Mouse (Mus musculus): ENCODE results near the gene Trabd.

DNA sequence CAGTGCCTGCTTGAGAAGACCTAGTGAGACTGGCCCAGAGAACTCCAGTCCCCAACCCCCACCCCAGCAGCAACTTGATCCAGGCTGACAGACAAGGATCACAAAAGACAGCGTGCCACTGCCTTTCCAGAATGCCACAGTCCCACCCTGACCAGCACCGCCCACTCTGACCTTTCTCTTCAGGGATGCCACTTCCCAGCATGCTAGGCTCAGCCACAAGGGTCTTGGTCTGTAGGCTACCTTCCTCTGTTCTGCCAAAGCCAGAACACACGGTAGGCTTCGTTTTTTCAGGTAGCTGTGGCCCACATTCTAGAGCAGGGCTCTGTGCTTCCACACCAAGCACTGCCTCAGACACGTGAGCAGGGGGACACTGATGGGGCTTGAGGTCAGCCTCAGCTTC lies 27.7 kb downstream of the Trabd start:
- TF ChIP-seq EP300 (IDR thresholded peaks at IDR 0.05; ENCODE audit: insufficient read depth, low read depth, low read length) (no peak), CTCF (IDR thresholded peaks at IDR 0.05) (no peak), POLR2A (IDR thresholded peaks at IDR 0.05; ENCODE audit: insufficient read depth, low read depth, low read length) (no peak)

Measured in heart, adult 2 months (tissue).